Mouse (Mus musculus): ENCODE data around the gene Emc4.
A peak's percentile ranks its signal among the peaks of the same experiment; 100 is the strongest.

Emc4 gene

GRCm38 (mm10) chr2:112367726-112368673, at the start of gene Emc4:
TSS of gene Emc4 (minus strand) at chr2:112368027.
- DNase-seq (ENCODE audit: low read depth): peak; percentile 87

- DNase-seq (ENCODE audit: low read depth): no peak
Observed at GRCm38 (mm10) chr2:112407030-112407429, 39.2 kb upstream of the Emc4 start.

GRCm38 (mm10) chr2:112396649-112397048, 28.8 kb upstream of the Emc4 start:
- no peak for DNase-seq (ENCODE audit: low read depth)

GRCm38 (mm10) chr2:112393958-112394357, 26.1 kb upstream of the Emc4 start:
- DNase-seq (ENCODE audit: low read depth): no peak

GRCm38 (mm10) chr2:112392689-112393088, 24.9 kb upstream of the Emc4 start:
- DNase-seq (ENCODE audit: low read depth): no peak

GRCm38 (mm10) chr2:112391346-112392000, 23.6 kb upstream of the Emc4 start:
- DNase-seq (ENCODE audit: low read depth): no peak

GRCm38 (mm10) chr2:112390843-112391242, 23.0 kb upstream of the Emc4 start:
- DNase-seq (ENCODE audit: low read depth): no peak

- no peak for DNase-seq (ENCODE audit: low read depth)
Observed at GRCm38 (mm10) chr2:112381219-112381618, 13.4 kb upstream of the Emc4 start.

GRCm38 (mm10) chr2:112380131-112380530, 12.3 kb upstream of the Emc4 start:
- DNase-seq (ENCODE audit: low read depth): no peak

GRCm38 (mm10) chr2:112378973-112379898, 11.4 kb upstream of the Emc4 start, which contains the start of gene Katnbl1:
TSS of gene Katnbl1 (plus strand) at chr2:112379211.
- DNase-seq (ENCODE audit: low read depth): peak; percentile 95

- no peak for DNase-seq (ENCODE audit: low read depth)
Observed at GRCm38 (mm10) chr2:112374610-112375009, 6.8 kb upstream of the Emc4 start.

- no peak for DNase-seq (ENCODE audit: low read depth)
Observed at GRCm38 (mm10) chr2:112373141-112373540, 5.3 kb upstream of the Emc4 start.

GRCm38 (mm10) chr2:112369941-112370340, 2.1 kb upstream of the Emc4 start:
- no peak for DNase-seq (ENCODE audit: low read depth)

- no peak for DNase-seq (ENCODE audit: low read depth)
Observed at GRCm38 (mm10) chr2:112367222-112367621, 605 bp downstream of the Emc4 start.

- no peak for DNase-seq (ENCODE audit: low read depth)
Observed at GRCm38 (mm10) chr2:112360781-112361169, 7.1 kb downstream of the Emc4 start.

GRCm38 (mm10) chr2:112360012-112360780, 7.6 kb downstream of the Emc4 start:
- no peak for DNase-seq (ENCODE audit: low read depth)

- DNase-seq (ENCODE audit: low read depth): no peak
Observed at GRCm38 (mm10) chr2:112359611-112360010, 8.2 kb downstream of the Emc4 start.

- no peak for DNase-seq (ENCODE audit: low read depth)
Observed at GRCm38 (mm10) chr2:112353685-112354455, 14.0 kb downstream of the Emc4 start.

GRCm38 (mm10) chr2:112348246-112348645, 19.6 kb downstream of the Emc4 start:
- DNase-seq (ENCODE audit: low read depth): no peak

GRCm38 (mm10) chr2:112341117-112341516, 26.7 kb downstream of the Emc4 start:
- DNase-seq (ENCODE audit: low read depth): no peak
